ENCODE assay signal across 15 mouse cellular contexts in genomic region chr7:129754737-129755136, GRCm38 (mm10).
A peak's percentile ranks its signal among the peaks of the same experiment; 100 is the strongest.
DNase-seq lines count a peak whose midpoint lies in the region; ATAC-seq and TF ChIP-seq lines count a peak whose summit lies in the region.
"Had no signal": no experiment of that assay in that cellular context is flagged by ENCODE, and none has a peak within 500 bp of the region (broad histone marks: within the 10 kb centered on the region; RNA-seq: fewer than 3 reads in every experiment).

No protein-coding gene starts in this region.

- H3K9ac ChIP-seq in hindbrain, postnatal 0 days (replicated peaks; ENCODE audit: low read length): no peak overlapping the region
- H3K9ac ChIP-seq in hindbrain, embryonic 13.5 days: no peak overlapping the region
- H3K9ac ChIP-seq: heart, embryonic 15.5 days; neural tube, embryonic 12.5 days had no signal

- H3K4me2 ChIP-seq in hindbrain, postnatal 0 days (ENCODE audit: low read depth, low read length): no peak overlapping the region
- no peak overlapping the region for H3K4me2 ChIP-seq in hindbrain, embryonic 13.5 days
- H3K4me2 ChIP-seq: heart, embryonic 15.5 days; liver, embryonic 11.5 days; neural tube, embryonic 12.5 days had no signal

- peak; percentile 29 to 71 for DNase-seq in adrenal gland, adult (ENCODE audit: inconsistent age in 2 of 2, low spot score in 1 of 2)
- no peak for DNase-seq in adrenal gland, adult 8-10 months
- no peak for DNase-seq in hindbrain, postnatal 0 days (ENCODE audit: low spot score)
- peak; percentile 67 for DNase-seq in lung, postnatal 36 days
- no peak for DNase-seq in lung, postnatal 10 days
- no peak for DNase-seq in urinary bladder, postnatal 25 days (ENCODE audit: low spot score)
- DNase-seq: cerebellum, adult 11 months; right cerebral cortex, postnatal 4 days had no signal

- WGBS in hindbrain, postnatal 0 days: 82% methylated on average over 5 of the region's 5 CpGs
- WGBS in hindbrain, embryonic 13.5 days: 79% methylated on average over 5 of the region's 5 CpGs

- H3K27me3 ChIP-seq in hindbrain, postnatal 0 days (ENCODE audit: insufficient read depth, low read length): no peaks in the 10 kb centered on the region
- no peaks in the 10 kb centered on the region for H3K27me3 ChIP-seq in hindbrain, embryonic 13.5 days
- H3K27me3 ChIP-seq: heart, embryonic 15.5 days; neural tube, embryonic 12.5 days had no signal

- no peaks in the 10 kb centered on the region for H3K9me3 ChIP-seq in hindbrain, postnatal 0 days (ENCODE audit: low read length)
- H3K9me3 ChIP-seq in hindbrain, embryonic 13.5 days: no peaks in the 10 kb centered on the region
- H3K9me3 ChIP-seq: heart, embryonic 15.5 days; neural tube, embryonic 12.5 days had no signal

- H3K4me1 ChIP-seq in hindbrain, postnatal 0 days (ENCODE audit: insufficient read depth, low read length): no peaks in the 10 kb centered on the region
- no peaks in the 10 kb centered on the region for H3K4me1 ChIP-seq in hindbrain, embryonic 13.5 days (replicated peaks)
- H3K4me1 ChIP-seq in embryonic fibroblast, embryonic 13.5 days (ENCODE audit: control insufficient read depth, insufficient read depth, low read length): peaks cover 10% of the 10 kb centered on the region
- H3K4me1 ChIP-seq: heart, embryonic 15.5 days; neural tube, embryonic 12.5 days had no signal

- H3K27ac ChIP-seq in hindbrain, postnatal 0 days: no peak overlapping the region
- no peak overlapping the region for H3K27ac ChIP-seq in hindbrain, embryonic 13.5 days
- no peak overlapping the region for H3K27ac ChIP-seq in embryonic fibroblast, embryonic 13.5 days (ENCODE audit: insufficient read depth, low read length)
- H3K27ac ChIP-seq: heart, embryonic 15.5 days; neural tube, embryonic 12.5 days had no signal

- H3K4me3 ChIP-seq in hindbrain, postnatal 0 days (ENCODE audit: low read length): no peak overlapping the region
- H3K4me3 ChIP-seq in hindbrain, embryonic 13.5 days: no peak overlapping the region
- H3K4me3 ChIP-seq in embryonic fibroblast, embryonic 13.5 days (ENCODE audit: insufficient read depth, low read length): no peak overlapping the region
- H3K4me3 ChIP-seq: heart, embryonic 15.5 days; neural tube, embryonic 12.5 days had no signal

- no peak for TF ChIP-seq POLR2A in embryonic fibroblast, embryonic 13.5 days (IDR thresholded peaks at IDR 0.05; ENCODE audit: low read depth, low read length)

- no peak for ATAC-seq in hindbrain, postnatal 0 days
- ATAC-seq in hindbrain, embryonic 13.5 days (ENCODE audit: low FRiP score): no peak
- ATAC-seq: hindbrain, embryonic 16.5 days; midbrain, embryonic 16.5 days had no signal

- TF ChIP-seq CTCF in hindbrain, postnatal 0 days (IDR thresholded peaks at IDR 0.05; ENCODE audit: low read depth): peak; percentile 37
- 0 out of 2 replicates have a peak, but pooled peaks have one; percentile 13 for TF ChIP-seq CTCF in embryonic fibroblast, embryonic 13.5 days (IDR thresholded peaks at IDR 0.05; ENCODE audit: borderline replicate concordance, insufficient read depth, low read length)

- no peaks in the 10 kb centered on the region for H3K36me3 ChIP-seq in hindbrain, postnatal 0 days (ENCODE audit: insufficient read depth, low read length)
- H3K36me3 ChIP-seq in hindbrain, embryonic 13.5 days: no peaks in the 10 kb centered on the region
- H3K36me3 ChIP-seq: heart, embryonic 15.5 days; neural tube, embryonic 12.5 days had no signal

Comparison
In these comparisons a context has a peak if more than half of its experiments do, and no peak if none do; other contexts are left out.
1. DNase-seq: peak in adrenal gland, adult (2 of 2) and lung, postnatal 36 days (single experiment); none in adrenal gland, adult 8-10 months (single experiment), hindbrain, postnatal 0 days (single experiment), lung, postnatal 10 days (single experiment) and urinary bladder, postnatal 25 days (single experiment).